Mouse (Mus musculus) lung, adult 2 months (tissue): Measurements from ENCODE around the gene Azin2.

ENCODE experiments used
- CTCF ChIP-seq: fragments of 200-500 bp; IDR thresholded peaks from 2 replicates; pipeline ENCODE4 v1.5.1; 2011; ENCODE audit warnings: mild to moderate bottlenecking, low read length, control low read depth; ENCODE audit not compliant: insufficient read depth
- POLR2A ChIP-seq: fragments of 200-500 bp; IDR thresholded peaks from 2 replicates; pipeline ENCODE4 v1.6.1; 2011; ENCODE audit warnings: low read depth, mild to moderate bottlenecking, control low read depth, low read length, borderline replicate concordance; ENCODE audit errors: extremely low read depth

- TF ChIP-seq CTCF (no peak), POLR2A (no peak)
Measured at GRCm38 (mm10) chr4:128935595-128935994, 26.6 kb downstream of the Azin2 start.
